Mouse (Mus musculus) bone marrow macrophage, adult 2 months (primary cell): ENCODE data around the gene Pigw.

Experiments used
- CTCF ChIP-seq: IDR thresholded peaks from 2 replicates; pipeline ENCODE4 v1.5.1; 2012; ENCODE audit warnings: low read depth, mild to moderate bottlenecking, low read length, moderate library complexity
- POLR2A ChIP-seq: IDR thresholded peaks from 2 replicates; pipeline ENCODE4 v1.6.1; 2012; ENCODE audit warnings: mild to moderate bottlenecking, low read depth, low read length, borderline replicate concordance

DNA sequence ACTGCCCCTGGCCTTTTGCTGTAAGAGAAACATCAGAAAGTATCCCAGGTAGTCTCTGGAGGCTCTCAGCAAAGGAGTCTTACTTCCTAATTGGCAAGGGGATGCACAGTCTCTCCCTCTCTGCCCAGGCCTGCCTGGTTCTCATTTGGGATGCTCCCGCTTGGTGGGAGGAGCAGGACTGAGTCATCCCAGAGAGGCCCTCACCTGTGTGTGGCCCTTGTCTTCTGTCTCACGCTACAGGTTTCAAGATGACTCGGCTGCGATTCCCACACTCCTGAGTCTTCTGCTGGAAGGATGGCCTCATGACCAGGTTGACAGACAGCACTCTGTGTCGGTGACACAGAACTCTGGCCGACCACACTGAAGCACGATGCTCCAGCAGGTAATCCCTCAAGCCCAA lies 2.3 kb upstream of the Pigw start:
- TF ChIP-seq POLR2A (no peak), CTCF (no peak)
